Mouse (Mus musculus) liver, adult 2 months (tissue): Measurements from ENCODE around the gene Ssh1. TPM values are rescaled to one million over a fixed set of nuclear protein-coding genes. Genes with fewer than 3 reads are reported as not detected.

ENCODE experiments used
- DNase-seq: peaks from one replicate; pipeline ENCODE4 v3.0.0-alpha.2; 2011; ENCODE audit warnings: low read depth, low spot score; ENCODE audit errors: extremely low read depth
- H3K27ac ChIP-seq: fragments of 200-500 bp; replicated peaks from 2 replicates; pipeline ENCODE4 v1.5.1; 2012; ENCODE audit warnings: low read depth, mild to moderate bottlenecking, control low read depth, inconsistent platforms, low read length; ENCODE audit not compliant: insufficient read depth
- H3K27me3 ChIP-seq: fragments of 200-500 bp; 2 replicates; pipeline ENCODE4 v1.6.1; 2012; ENCODE audit warnings: mild to moderate bottlenecking, moderate library complexity, low read length, inconsistent platforms; ENCODE audit not compliant: control insufficient read depth, insufficient read depth
- H3K36me3 ChIP-seq: fragments of 200-500 bp; 2 replicates; pipeline ENCODE4 v1.6.1; 2012; ENCODE audit warnings: low read length, inconsistent platforms; ENCODE audit not compliant: control insufficient read depth, insufficient read depth
- H3K4me1 ChIP-seq: fragments of 200-500 bp; 2 replicates; pipeline ENCODE4 v1.6.1; 2011; ENCODE audit warnings: low read length; ENCODE audit not compliant: control insufficient read depth, insufficient read depth
- H3K4me3 ChIP-seq: fragments of 200-500 bp; 2 replicates; pipeline ENCODE4 v1.5.1; 2011; ENCODE audit warnings: low read depth, mild to moderate bottlenecking, control low read depth, low read length, moderate library complexity; ENCODE audit not compliant: insufficient read depth
- H3K79me2 ChIP-seq: fragments of 200-500 bp; 2 replicates; pipeline ENCODE4 v1.6.1; 2012; ENCODE audit warnings: inconsistent platforms, mild to moderate bottlenecking, low read length, moderate library complexity; ENCODE audit not compliant: control insufficient read depth, insufficient read depth
- H3K9ac ChIP-seq: fragments of 200-500 bp; 2 replicates; pipeline ENCODE4 v1.6.1; 2012; ENCODE audit warnings: low read depth, mild to moderate bottlenecking, control low read depth, inconsistent platforms, low read length
- CTCF ChIP-seq: fragments of 200-500 bp; IDR thresholded peaks from 2 replicates; pipeline ENCODE4 v1.5.1; 2011; ENCODE audit warnings: low read depth, low read length, control low read depth
- POLR2A ChIP-seq: fragments of 200-500 bp; IDR thresholded peaks from 2 replicates; pipeline ENCODE4 v1.6.1; 2011; ENCODE audit warnings: low read length, control low read depth; ENCODE audit not compliant: insufficient read depth; ENCODE audit errors: extremely low read depth
- WGBS: fragments of 180-500 bp; shearing (Covaris S2); methylation state at CpG from one replicate; pipeline ENCODE4 v1.1.7; 2018; 5-methylcytosine and 5-hydroxymethylcytosine counted together
- polyA plus RNA-seq: library from polyadenylated mRNA; depleted of rRNA; stranded (reverse); fragments of >200 nt; gene quantifications from 2 replicates; pipeline ENCODE4 v1.2.3, GENCODE M21; 2012
- total RNA-seq: library from RNA; depleted of rRNA; stranded (reverse); fragments of >200 nt; gene quantifications from 2 replicates; pipeline ENCODE4 v1.2.3, GENCODE M21; 2014

Gene Ssh1
- total and polyA plus RNA-seq, 2 experiments: 1.6 to 5.5 TPM

- WGBS: 76% methylated on average over 12 of the region's 12 CpGs
- no peak overlapping the region for H3K27ac ChIP-seq
- H3K27me3 ChIP-seq: no peaks in the 10 kb centered on the region
- no peak for DNase-seq
- no peak overlapping the region for H3K4me3 ChIP-seq
- no peaks in the 10 kb centered on the region for H3K4me1 ChIP-seq
- H3K9ac ChIP-seq: no peak overlapping the region
- H3K36me3 ChIP-seq: peaks cover 8% of the 10 kb centered on the region; the same call in 1 of the 2 replicates
- H3K79me2 ChIP-seq: no peaks in the 10 kb centered on the region
- no peak for TF ChIP-seq POLR2A
- no peak for TF ChIP-seq CTCF
Measured at GRCm38 (mm10) chr5:113939263-113939900, 54.3 kb downstream of the Ssh1 start.

- H3K4me1 ChIP-seq: no peaks in the 10 kb centered on the region
- H3K27me3 ChIP-seq: no peaks in the 10 kb centered on the region
- no peak overlapping the region for H3K9ac ChIP-seq
- WGBS: 78% methylated on average over 7 of the region's 7 CpGs
- H3K79me2 ChIP-seq: no peaks in the 10 kb centered on the region
- no peak for DNase-seq
- no peak for TF ChIP-seq POLR2A
- no peak for TF ChIP-seq CTCF
- no peak overlapping the region for H3K27ac ChIP-seq
- no peak overlapping the region for H3K4me3 ChIP-seq
- H3K36me3 ChIP-seq: peaks cover 6% of the 10 kb centered on the region; the same call in 1 of the 2 replicates
Measured at GRCm38 (mm10) chr5:113937650-113938049, 56.0 kb downstream of the Ssh1 start.

DNA sequence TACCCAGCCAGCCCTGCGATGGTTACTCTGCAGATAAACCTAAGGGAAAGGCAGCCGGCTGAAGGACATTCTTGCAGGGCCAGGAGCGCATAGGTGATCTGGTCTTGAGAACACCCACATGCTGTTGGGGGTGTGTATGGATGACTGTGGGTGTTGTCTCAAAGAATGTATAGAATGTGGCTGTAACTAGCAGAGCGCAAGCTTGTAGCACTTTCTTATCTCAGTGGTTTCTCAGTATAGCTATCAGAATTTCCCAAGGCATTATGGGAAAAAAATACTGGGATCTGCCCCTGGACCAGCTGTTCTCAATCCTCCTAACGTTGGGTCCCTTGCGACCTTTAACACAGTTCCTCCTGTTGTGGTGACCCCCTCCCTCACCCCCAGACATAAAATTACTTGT is 59.8 kb downstream of the Ssh1 start:
- Histone ChIP-seq H3K4me1 (0 out of 2 replicates have a peak, but pooled peaks cover 2% of the 10 kb centered on the region), H3K9ac (no peak overlapping the region), H3K27ac (no peak overlapping the region), H3K36me3 (no peaks in the 10 kb centered on the region), H3K27me3 (no peaks in the 10 kb centered on the region), H3K4me3 (no peak overlapping the region), H3K79me2 (no peaks in the 10 kb centered on the region)
- DNase-seq: no peak
- WGBS: 77% methylated on average over 6 of the region's 6 CpGs
- TF ChIP-seq POLR2A (no peak), CTCF (no peak)

GRCm38 (mm10) chr5:113933480-113933879 is 60.2 kb downstream of the Ssh1 start:
- Histone ChIP-seq H3K4me1 (0 out of 2 replicates have a peak, but pooled peaks cover 2% of the 10 kb centered on the region), H3K79me2 (no peaks in the 10 kb centered on the region), H3K9ac (no peak overlapping the region), H3K27ac (no peak overlapping the region), H3K36me3 (no peaks in the 10 kb centered on the region), H3K27me3 (no peaks in the 10 kb centered on the region), H3K4me3 (no peak overlapping the region)
- no peak for DNase-seq
- TF ChIP-seq POLR2A (no peak), CTCF (peak; percentile 32; the same call in 1 of the 2 replicates)
- WGBS: 74% methylated on average over 4 of the region's 4 CpGs

- no peak overlapping the region for H3K27ac ChIP-seq
- H3K4me1 ChIP-seq: 0 out of 2 replicates have a peak, but pooled peaks cover 2% of the 10 kb centered on the region
- TF ChIP-seq CTCF (no peak), POLR2A (no peak)
- no peak for DNase-seq
- no peaks in the 10 kb centered on the region for H3K36me3 ChIP-seq
- no peaks in the 10 kb centered on the region for H3K79me2 ChIP-seq
- 78% methylated on average over 3 of the region's 3 CpGs for WGBS
- H3K9ac ChIP-seq: no peak overlapping the region
- no peak overlapping the region for H3K4me3 ChIP-seq
- no peaks in the 10 kb centered on the region for H3K27me3 ChIP-seq
Measured at GRCm38 (mm10) chr5:113932310-113932709, 61.4 kb downstream of the Ssh1 start.
